Mouse (Mus musculus): ENCODE data around the gene Prex1.

The Prex1 gene

GRCm38 (mm10) chr2:166683885-166684544, 29.6 kb downstream of the Prex1 start:
- Histone ChIP-seq H3K27me3 (ENCODE audit: control insufficient read depth, insufficient read depth, low read length, poor library complexity, severe bottlenecking) (no peaks in the 10 kb centered on the region; the same call in 1 of the 2 replicates), H3K36me3 (ENCODE audit: control insufficient read depth, insufficient read depth, low read length, poor library complexity, severe bottlenecking) (no peaks in the 10 kb centered on the region)
- DNase-seq (ENCODE audit: low read depth, low spot score) = no peak

- no peak for DNase-seq (ENCODE audit: low read depth, low spot score)
- Histone ChIP-seq H3K27me3 (ENCODE audit: control insufficient read depth, insufficient read depth, low read length, poor library complexity, severe bottlenecking) (no peaks in the 10 kb centered on the region; the same call in 1 of the 2 replicates), H3K36me3 (ENCODE audit: control insufficient read depth, insufficient read depth, low read length, poor library complexity, severe bottlenecking) (no peaks in the 10 kb centered on the region)
These were observed 30.8 kb downstream of the Prex1 start for GRCm38 (mm10) chr2:166682866-166683265.

GRCm38 (mm10) chr2:166678959-166679759, 34.5 kb downstream of the Prex1 start:
- H3K27me3 ChIP-seq (ENCODE audit: control insufficient read depth, insufficient read depth, low read length, poor library complexity, severe bottlenecking) = no peaks in the 10 kb centered on the region
- no peak for DNase-seq (ENCODE audit: low read depth, low spot score)
- no peaks in the 10 kb centered on the region for H3K36me3 ChIP-seq (ENCODE audit: control insufficient read depth, insufficient read depth, low read length, poor library complexity, severe bottlenecking)

- Histone ChIP-seq H3K27me3 (ENCODE audit: control insufficient read depth, insufficient read depth, low read length, poor library complexity, severe bottlenecking) (no peaks in the 10 kb centered on the region), H3K36me3 (ENCODE audit: control insufficient read depth, insufficient read depth, low read length, poor library complexity, severe bottlenecking) (no peaks in the 10 kb centered on the region)
- no peak for DNase-seq (ENCODE audit: low read depth, low spot score)
These were observed 36.7 kb downstream of the Prex1 start for GRCm38 (mm10) chr2:166676933-166677332.

- Histone ChIP-seq H3K27me3 (ENCODE audit: control insufficient read depth, insufficient read depth, low read length, poor library complexity, severe bottlenecking) (no peaks in the 10 kb centered on the region), H3K36me3 (ENCODE audit: control insufficient read depth, insufficient read depth, low read length, poor library complexity, severe bottlenecking) (no peaks in the 10 kb centered on the region)
- no peak for DNase-seq (ENCODE audit: low read depth, low spot score)
These were observed 37.1 kb downstream of the Prex1 start for GRCm38 (mm10) chr2:166676498-166676897.

- H3K36me3 ChIP-seq (ENCODE audit: control insufficient read depth, insufficient read depth, low read length, poor library complexity, severe bottlenecking) = no peaks in the 10 kb centered on the region
- no peaks in the 10 kb centered on the region for H3K27me3 ChIP-seq (ENCODE audit: control insufficient read depth, insufficient read depth, low read length, poor library complexity, severe bottlenecking)
- no peak for DNase-seq (ENCODE audit: low read depth, low spot score)
These were observed 37.8 kb downstream of the Prex1 start for GRCm38 (mm10) chr2:166675588-166676444.

GRCm38 (mm10) chr2:166674693-166675092, 38.9 kb downstream of the Prex1 start:
- no peaks in the 10 kb centered on the region for H3K36me3 ChIP-seq (ENCODE audit: control insufficient read depth, insufficient read depth, low read length, poor library complexity, severe bottlenecking)
- H3K27me3 ChIP-seq (ENCODE audit: control insufficient read depth, insufficient read depth, low read length, poor library complexity, severe bottlenecking) = no peaks in the 10 kb centered on the region
- no peak for DNase-seq (ENCODE audit: low read depth, low spot score)

GRCm38 (mm10) chr2:166673951-166674350, 39.7 kb downstream of the Prex1 start:
- Histone ChIP-seq H3K27me3 (ENCODE audit: control insufficient read depth, insufficient read depth, low read length, poor library complexity, severe bottlenecking) (no peaks in the 10 kb centered on the region), H3K36me3 (ENCODE audit: control insufficient read depth, insufficient read depth, low read length, poor library complexity, severe bottlenecking) (no peaks in the 10 kb centered on the region)
- no peak for DNase-seq (ENCODE audit: low read depth, low spot score)

GRCm38 (mm10) chr2:166672171-166672965, 41.3 kb downstream of the Prex1 start:
- H3K36me3 ChIP-seq (ENCODE audit: control insufficient read depth, insufficient read depth, low read length, poor library complexity, severe bottlenecking) = no peaks in the 10 kb centered on the region
- no peaks in the 10 kb centered on the region for H3K27me3 ChIP-seq (ENCODE audit: control insufficient read depth, insufficient read depth, low read length, poor library complexity, severe bottlenecking)
- DNase-seq (ENCODE audit: low read depth, low spot score) = no peak

- no peak for DNase-seq (ENCODE audit: low read depth, low spot score)
- H3K27me3 ChIP-seq (ENCODE audit: control insufficient read depth, insufficient read depth, low read length, poor library complexity, severe bottlenecking) = no peaks in the 10 kb centered on the region
- no peaks in the 10 kb centered on the region for H3K36me3 ChIP-seq (ENCODE audit: control insufficient read depth, insufficient read depth, low read length, poor library complexity, severe bottlenecking)
These were observed 42.0 kb downstream of the Prex1 start for GRCm38 (mm10) chr2:166671614-166672013.

- no peaks in the 10 kb centered on the region for H3K36me3 ChIP-seq (ENCODE audit: control insufficient read depth, insufficient read depth, low read length, poor library complexity, severe bottlenecking)
- H3K27me3 ChIP-seq (ENCODE audit: control insufficient read depth, insufficient read depth, low read length, poor library complexity, severe bottlenecking) = no peaks in the 10 kb centered on the region
- no peak for DNase-seq (ENCODE audit: low read depth, low spot score)
These were observed 42.6 kb downstream of the Prex1 start for GRCm38 (mm10) chr2:166671019-166671418.

GRCm38 (mm10) chr2:166669922-166670321, 43.7 kb downstream of the Prex1 start:
- H3K27me3 ChIP-seq (ENCODE audit: control insufficient read depth, insufficient read depth, low read length, poor library complexity, severe bottlenecking) = no peaks in the 10 kb centered on the region
- no peak for DNase-seq (ENCODE audit: low read depth, low spot score)
- no peaks in the 10 kb centered on the region for H3K36me3 ChIP-seq (ENCODE audit: control insufficient read depth, insufficient read depth, low read length, poor library complexity, severe bottlenecking)

- no peak for DNase-seq (ENCODE audit: low read depth, low spot score)
- Histone ChIP-seq H3K36me3 (ENCODE audit: control insufficient read depth, insufficient read depth, low read length, poor library complexity, severe bottlenecking) (no peaks in the 10 kb centered on the region), H3K27me3 (ENCODE audit: control insufficient read depth, insufficient read depth, low read length, poor library complexity, severe bottlenecking) (no peaks in the 10 kb centered on the region)
These were observed 45.6 kb downstream of the Prex1 start for GRCm38 (mm10) chr2:166667790-166668695.
